Mouse (Mus musculus) bone marrow macrophage, adult 2 months (primary cell): ENCODE results near the gene Rps27l. TPM values are rescaled to one million over a fixed set of nuclear protein-coding genes. Genes with fewer than 3 reads are reported as not detected.

Experiments used
- H3K27ac ChIP-seq: 2 replicates; pipeline ENCODE4 v1.5.1; 2012; ENCODE audit warnings: low read depth, low read length; ENCODE audit not compliant: insufficient read depth
- H3K4me1 ChIP-seq: 2 replicates; pipeline ENCODE4 v1.6.1; 2012; ENCODE audit warnings: low read length; ENCODE audit not compliant: control insufficient read depth, insufficient read depth
- H3K4me3 ChIP-seq: 2 replicates; pipeline ENCODE4 v1.5.1; 2012; ENCODE audit warnings: mild to moderate bottlenecking, low read length, moderate library complexity; ENCODE audit not compliant: insufficient read depth
- CTCF ChIP-seq: IDR thresholded peaks from 2 replicates; pipeline ENCODE4 v1.5.1; 2012; ENCODE audit warnings: low read depth, mild to moderate bottlenecking, low read length, moderate library complexity
- POLR2A ChIP-seq: IDR thresholded peaks from 2 replicates; pipeline ENCODE4 v1.6.1; 2012; ENCODE audit warnings: mild to moderate bottlenecking, low read depth, low read length, borderline replicate concordance
- polyA plus RNA-seq: library from polyadenylated mRNA; stranded (reverse); fragments of >200 nt; gene quantifications from 2 replicates; pipeline ENCODE4 v1.2.4, GENCODE M21; 2012; ENCODE audit not compliant: missing spikeins, insufficient read depth, insufficient read length

Rps27l gene
- polyA plus RNA-seq, 1 experiment: 256 TPM

DNA sequence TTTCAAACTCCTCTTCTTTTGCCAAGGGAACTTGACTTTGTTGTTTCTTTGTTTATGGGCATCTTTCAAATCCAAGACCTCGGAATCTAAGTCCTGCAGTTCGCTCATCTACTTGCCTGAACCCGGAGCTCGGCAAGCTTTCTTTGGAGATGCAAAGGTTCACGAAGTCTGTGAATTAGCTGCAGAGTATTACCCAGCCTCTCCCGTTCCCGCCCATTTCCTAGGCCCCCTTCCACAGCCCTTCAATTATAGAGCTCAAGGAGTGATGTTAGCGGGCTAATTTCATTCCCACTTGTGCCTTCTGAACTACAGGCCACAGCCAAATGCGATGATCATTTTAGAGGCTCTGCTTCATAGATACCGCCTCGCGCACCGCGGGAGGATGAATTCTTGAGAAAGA is 25.9 kb upstream of the Rps27l start:
- Histone ChIP-seq H3K27ac (no peak overlapping the region), H3K4me3 (peak overlapping the region; percentile 52), H3K4me1 (peaks cover 24% of the 10 kb centered on the region)
- TF ChIP-seq POLR2A (no peak), CTCF (no peak)

DNA sequence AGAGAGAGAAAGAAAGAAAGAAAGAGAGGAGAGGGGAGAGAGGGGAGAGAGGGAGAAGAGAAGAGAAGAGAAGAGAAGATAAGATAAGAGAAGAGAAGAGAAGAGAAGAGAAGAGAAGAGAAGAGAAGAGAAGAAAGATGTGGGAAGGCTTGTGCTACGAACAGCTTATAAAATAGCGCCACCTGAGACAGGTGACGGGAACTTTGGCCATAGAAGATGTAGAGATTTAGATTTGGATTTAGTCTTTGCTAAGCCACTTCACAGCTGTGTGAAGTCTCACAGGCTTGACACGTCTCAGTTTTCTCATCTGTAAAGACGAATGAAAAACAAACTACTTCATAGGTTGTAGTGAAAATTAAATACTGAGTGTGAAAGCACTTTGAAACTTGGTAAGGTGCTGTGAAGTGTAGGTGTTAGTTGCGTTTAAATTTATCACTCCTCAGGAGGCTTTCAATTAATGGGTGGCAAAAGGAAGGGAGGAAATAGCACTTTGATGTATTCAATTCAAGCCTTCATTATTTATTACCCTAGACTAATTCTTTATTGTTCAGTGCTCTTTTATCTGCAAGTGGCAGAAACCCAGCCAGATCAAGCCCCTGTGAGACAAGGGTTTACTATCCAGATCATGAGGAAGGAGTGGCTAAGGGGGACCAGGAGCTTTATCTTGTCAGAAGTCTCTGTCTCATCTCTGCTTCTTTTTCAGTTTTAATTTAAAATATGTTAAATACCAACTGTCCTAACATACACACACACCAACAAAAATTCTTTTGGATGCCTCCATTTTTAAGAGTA is 25.2 kb upstream of the Rps27l start:
- TF ChIP-seq CTCF (no peak), POLR2A (no peak)
- Histone ChIP-seq H3K4me3 (no peak overlapping the region), H3K4me1 (peaks cover 18% of the 10 kb centered on the region), H3K27ac (no peak overlapping the region)

GRCm38 (mm10) chr9:66922076-66922475 is 23.8 kb upstream of the Rps27l start:
- Histone ChIP-seq H3K4me1 (peaks cover 7% of the 10 kb centered on the region), H3K4me3 (no peak overlapping the region)
- TF ChIP-seq CTCF (no peak), POLR2A (no peak)

GRCm38 (mm10) chr9:66925853-66926252 is 20.0 kb upstream of the Rps27l start:
- TF ChIP-seq POLR2A (no peak), CTCF (no peak)
- Histone ChIP-seq H3K27ac (no peak overlapping the region), H3K4me3 (no peak overlapping the region), H3K4me1 (no peaks in the 10 kb centered on the region)

More at GRCm38 (mm10) chr9:66922076-66922475, 23.8 kb upstream of the Rps27l start:
- H3K27ac ChIP-seq: no peak overlapping the region

GRCm38 (mm10) chr9:66927696-66928402 is 18.0 kb upstream of the Rps27l start:
- H3K4me1 ChIP-seq: no peaks in the 10 kb centered on the region
- H3K4me3 ChIP-seq: no peak overlapping the region
- TF ChIP-seq CTCF: no peak
- no peak for TF ChIP-seq POLR2A
- H3K27ac ChIP-seq: no peak overlapping the region

- no peaks in the 10 kb centered on the region for H3K4me1 ChIP-seq
- no peak overlapping the region for H3K4me3 ChIP-seq
- TF ChIP-seq CTCF: no peak
- H3K27ac ChIP-seq: no peak overlapping the region
These were observed 15.5 kb upstream of the Rps27l start for GRCm38 (mm10) chr9:66930351-66930750.

DNA sequence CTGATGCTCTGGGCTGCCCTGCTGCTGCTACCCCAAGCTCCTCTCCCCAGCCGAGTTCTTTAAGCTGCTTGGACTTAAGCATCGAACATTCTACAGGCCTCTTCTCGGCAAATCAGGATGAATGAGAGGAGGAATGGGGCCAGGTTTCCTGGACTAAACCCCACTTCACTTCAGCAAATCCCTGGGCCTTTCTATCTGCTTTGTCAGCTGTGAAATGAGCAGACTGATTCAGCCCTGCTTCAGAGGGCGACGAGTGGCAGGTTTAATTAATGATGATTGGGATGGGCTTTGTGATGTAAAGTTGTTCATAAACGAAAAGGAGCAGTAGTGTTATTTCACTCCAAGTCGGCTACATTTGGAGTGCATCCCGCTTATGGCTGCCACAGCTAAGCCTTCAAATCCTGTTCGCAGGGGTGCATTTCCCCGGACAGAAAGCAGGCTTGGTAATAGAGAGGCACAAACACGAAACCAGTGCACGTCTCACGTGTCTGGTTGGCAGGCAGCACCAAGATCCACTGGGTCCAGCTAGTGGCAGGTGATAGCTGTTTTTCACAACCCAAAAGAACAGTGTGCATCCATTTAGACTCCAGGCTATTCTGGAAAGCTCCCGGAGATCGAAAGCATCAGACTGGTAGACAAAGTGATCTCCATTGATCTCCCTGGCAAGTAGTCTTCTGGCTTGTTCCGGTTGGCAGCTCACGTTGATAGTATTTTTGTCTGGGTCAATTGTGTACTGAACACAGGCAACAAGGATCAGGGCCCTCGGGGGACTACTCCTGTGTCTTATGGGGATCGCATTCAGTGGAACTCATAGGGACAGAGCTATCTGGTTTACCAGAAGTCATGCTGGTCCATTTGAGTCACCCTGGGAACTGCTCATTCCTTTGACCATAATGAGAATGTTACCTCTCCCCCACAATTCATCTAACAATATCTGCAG is 11.7 kb upstream of the Rps27l start:
- no peaks in the 10 kb centered on the region for H3K4me1 ChIP-seq
- TF ChIP-seq POLR2A (no peak), CTCF (no peak)

GRCm38 (mm10) chr9:66937507-66937906 is 8.4 kb upstream of the Rps27l start:
- Histone ChIP-seq H3K4me1 (no peaks in the 10 kb centered on the region), H3K4me3 (no peak overlapping the region), H3K27ac (no peak overlapping the region)
- TF ChIP-seq CTCF: no peak

More for the DNA sequence above, 11.7 kb upstream of the Rps27l start:
- H3K27ac ChIP-seq: no peak overlapping the region
- no peak overlapping the region for H3K4me3 ChIP-seq

GRCm38 (mm10) chr9:66938836-66939235 is 7.0 kb upstream of the Rps27l start:
- TF ChIP-seq CTCF: no peak
- TF ChIP-seq POLR2A: no peak
- no peaks in the 10 kb centered on the region for H3K4me1 ChIP-seq
- no peak overlapping the region for H3K4me3 ChIP-seq
- no peak overlapping the region for H3K27ac ChIP-seq
